Mouse (Mus musculus): ENCODE data around the gene Tmed9. TPM values are rescaled to one million over a fixed set of nuclear protein-coding genes. Genes with fewer than 3 reads are reported as not detected.
"Not testable (repeated sequence)": the region's sequence is repeated elsewhere in the genome, so short reads cannot be mapped to it uniquely, and the experiment has no call there.

Gene Tmed9
- polyA plus RNA-seq, 1 experiment from 2014 or later = 53.6 TPM

DNA sequence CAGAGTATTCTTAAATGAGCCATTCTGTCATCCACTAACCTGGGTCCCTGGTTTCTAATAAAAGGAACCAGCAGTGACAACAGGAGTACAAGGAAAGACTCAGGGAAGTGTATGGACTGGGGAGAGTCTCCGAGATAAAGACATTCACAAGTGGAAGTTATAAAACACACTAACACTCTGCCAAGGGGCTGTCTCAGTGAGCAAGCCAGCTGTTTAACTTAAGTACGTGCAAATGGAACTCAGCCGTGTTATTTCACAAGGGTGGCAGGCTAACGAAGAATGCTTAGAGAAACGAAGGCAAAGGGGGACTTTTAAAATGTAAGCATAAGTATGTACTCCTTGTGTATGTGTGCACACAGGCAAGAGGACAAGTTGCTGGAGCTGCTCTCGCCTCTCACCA lies 16.0 kb upstream of the Tmed9 start:
- no peak overlapping the region for H3K4me3 ChIP-seq (replicated peaks; ENCODE audit: low read length)
- no peaks in the 10 kb centered on the region for H3K9me3 ChIP-seq (ENCODE audit: control insufficient read depth, low read length)
- DNase-seq (ENCODE audit: low spot score) = no peak
- ATAC-seq (ENCODE audit: low FRiP score) = no peak
- H3K9ac ChIP-seq = no peak overlapping the region
- H3K36me3 ChIP-seq (replicated peaks; ENCODE audit: control insufficient read depth, insufficient read depth) = peaks cover 48% of the 10 kb centered on the region
- no peak overlapping the region for H3K4me2 ChIP-seq (replicated peaks)
- no peaks in the 10 kb centered on the region for H3K4me1 ChIP-seq (replicated peaks; ENCODE audit: control insufficient read depth, insufficient read depth, low read length)
- 93% methylated on average over 6 of the region's 6 CpGs for WGBS
- H3K27me3 ChIP-seq (ENCODE audit: control insufficient read depth, insufficient read depth, low read length) = no peaks in the 10 kb centered on the region
- no peak overlapping the region for H3K27ac ChIP-seq

DNA sequence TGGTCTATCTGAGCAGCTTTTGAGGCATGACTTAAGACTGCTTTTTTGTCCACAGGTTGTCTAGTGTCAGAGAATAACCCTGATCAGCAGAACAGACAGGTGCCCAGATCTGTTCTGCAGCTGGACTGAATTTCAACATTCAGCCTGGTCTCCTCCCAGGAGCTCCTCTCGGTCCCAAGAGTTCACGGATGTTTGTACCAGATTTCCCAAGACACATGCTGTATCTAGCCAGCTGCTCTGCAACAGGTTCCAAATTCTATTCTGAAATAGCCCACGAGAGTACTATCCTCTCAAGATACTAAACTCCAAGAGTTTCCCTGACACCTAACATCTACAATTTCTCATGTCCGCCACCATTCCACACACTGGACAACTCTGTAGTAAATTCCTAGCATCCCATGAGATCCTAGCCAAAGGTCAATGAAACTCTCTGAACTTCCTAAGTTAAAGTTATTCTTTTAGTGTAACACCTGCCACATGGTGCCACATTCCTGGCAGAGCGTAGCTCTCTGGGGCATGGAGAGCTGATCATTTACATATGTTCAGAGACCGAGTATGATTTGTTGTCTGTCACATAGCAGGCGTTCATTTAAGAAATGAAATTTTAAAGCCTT lies 10.2 kb upstream of the Tmed9 start:
- Histone ChIP-seq H3K36me3 (replicated peaks; ENCODE audit: control insufficient read depth, insufficient read depth) (peaks cover 41% of the 10 kb centered on the region), H3K4me3 (replicated peaks; ENCODE audit: low read length) (no peak overlapping the region), H3K4me2 (replicated peaks) (no peak overlapping the region), H3K4me1 (replicated peaks; ENCODE audit: control insufficient read depth, insufficient read depth, low read length) (peaks cover 7% of the 10 kb centered on the region; the same call in 1 of the 2 replicates), H3K27me3 (ENCODE audit: control insufficient read depth, insufficient read depth, low read length) (no peaks in the 10 kb centered on the region), H3K9me3 (ENCODE audit: control insufficient read depth, low read length) (no peaks in the 10 kb centered on the region), H3K27ac (no peak overlapping the region), H3K9ac (no peak overlapping the region)
- ATAC-seq (ENCODE audit: low FRiP score) = no peak
- no peak for DNase-seq (ENCODE audit: low spot score)
- WGBS = 79% methylated on average over 7 of the region's 7 CpGs

- Histone ChIP-seq H3K9me3 (ENCODE audit: control insufficient read depth, low read length) (no peaks in the 10 kb centered on the region), H3K4me1 (replicated peaks; ENCODE audit: control insufficient read depth, insufficient read depth, low read length) (peaks cover 20% of the 10 kb centered on the region), H3K9ac (no peak overlapping the region), H3K4me2 (replicated peaks) (no peak overlapping the region), H3K4me3 (replicated peaks; ENCODE audit: low read length) (no peak overlapping the region), H3K27me3 (ENCODE audit: control insufficient read depth, insufficient read depth, low read length) (no peaks in the 10 kb centered on the region), H3K36me3 (replicated peaks; ENCODE audit: control insufficient read depth, insufficient read depth) (peaks cover 41% of the 10 kb centered on the region), H3K27ac (no peak overlapping the region)
- WGBS = 77% methylated on average over 6 of the region's 6 CpGs
- DNase-seq (ENCODE audit: low spot score) (no peak), ATAC-seq (ENCODE audit: low FRiP score) (no peak)
Observed at GRCm38 (mm10) chr13:55567001-55567400, 6.5 kb upstream of the Tmed9 start.

GRCm38 (mm10) chr13:55567949-55568348 lies 5.6 kb upstream of the Tmed9 start:
- H3K9ac ChIP-seq = no peak overlapping the region
- H3K4me1 ChIP-seq (replicated peaks; ENCODE audit: control insufficient read depth, insufficient read depth, low read length) = peaks cover 24% of the 10 kb centered on the region
- H3K27me3 ChIP-seq (ENCODE audit: control insufficient read depth, insufficient read depth, low read length) = no peaks in the 10 kb centered on the region
- H3K27ac ChIP-seq = no peak overlapping the region
- H3K4me3 ChIP-seq (replicated peaks; ENCODE audit: low read length) = no peak overlapping the region
- peaks cover 34% of the 10 kb centered on the region for H3K36me3 ChIP-seq (replicated peaks; ENCODE audit: control insufficient read depth, insufficient read depth)
- no peaks in the 10 kb centered on the region for H3K9me3 ChIP-seq (ENCODE audit: control insufficient read depth, low read length)
- ATAC-seq (ENCODE audit: low FRiP score) (no peak), DNase-seq (ENCODE audit: low spot score) (no peak)
- H3K4me2 ChIP-seq (replicated peaks) = no peak overlapping the region
- WGBS = 89% methylated on average over 2 of the region's 2 CpGs

- not testable (repeated sequence) for H3K27me3 ChIP-seq (ENCODE audit: control insufficient read depth, insufficient read depth, low read length); H3K4me2 ChIP-seq (replicated peaks); DNase-seq (ENCODE audit: low spot score); H3K27ac ChIP-seq; ATAC-seq (ENCODE audit: low FRiP score); H3K9ac ChIP-seq; H3K9me3 ChIP-seq (ENCODE audit: control insufficient read depth, low read length); H3K4me3 ChIP-seq (replicated peaks; ENCODE audit: low read length)
- WGBS = 93% methylated on average over 4 of the region's 4 CpGs
- Histone ChIP-seq H3K4me1 (replicated peaks; ENCODE audit: control insufficient read depth, insufficient read depth, low read length) (peaks cover 24% of the 10 kb centered on the region), H3K36me3 (replicated peaks; ENCODE audit: control insufficient read depth, insufficient read depth) (peaks cover 28% of the 10 kb centered on the region)
Observed at GRCm38 (mm10) chr13:55568524-55568923, 5.0 kb upstream of the Tmed9 start.

- Histone ChIP-seq H3K4me1 (replicated peaks; ENCODE audit: control insufficient read depth, insufficient read depth, low read length) (peaks cover 24% of the 10 kb centered on the region), H3K4me2 (replicated peaks) (peak overlapping the region; percentile 59), H3K9me3 (ENCODE audit: control insufficient read depth, low read length) (no peaks in the 10 kb centered on the region), H3K4me3 (replicated peaks; ENCODE audit: low read length) (peak overlapping the region; percentile 98), H3K27ac (peak overlapping the region; percentile 94), H3K36me3 (replicated peaks; ENCODE audit: control insufficient read depth, insufficient read depth) (peaks cover 24% of the 10 kb centered on the region), H3K9ac (peak overlapping the region; percentile 97), H3K27me3 (ENCODE audit: control insufficient read depth, insufficient read depth, low read length) (no peaks in the 10 kb centered on the region)
- 3% methylated on average over 16 of the region's 16 CpGs for WGBS
- peak; percentile 31 for DNase-seq (ENCODE audit: low spot score)
- ATAC-seq (ENCODE audit: low FRiP score) = peak; percentile 25; the same call in 1 of the 2 replicates
Observed at GRCm38 (mm10) chr13:55569726-55570285, 3.7 kb upstream of the Tmed9 start.

DNA sequence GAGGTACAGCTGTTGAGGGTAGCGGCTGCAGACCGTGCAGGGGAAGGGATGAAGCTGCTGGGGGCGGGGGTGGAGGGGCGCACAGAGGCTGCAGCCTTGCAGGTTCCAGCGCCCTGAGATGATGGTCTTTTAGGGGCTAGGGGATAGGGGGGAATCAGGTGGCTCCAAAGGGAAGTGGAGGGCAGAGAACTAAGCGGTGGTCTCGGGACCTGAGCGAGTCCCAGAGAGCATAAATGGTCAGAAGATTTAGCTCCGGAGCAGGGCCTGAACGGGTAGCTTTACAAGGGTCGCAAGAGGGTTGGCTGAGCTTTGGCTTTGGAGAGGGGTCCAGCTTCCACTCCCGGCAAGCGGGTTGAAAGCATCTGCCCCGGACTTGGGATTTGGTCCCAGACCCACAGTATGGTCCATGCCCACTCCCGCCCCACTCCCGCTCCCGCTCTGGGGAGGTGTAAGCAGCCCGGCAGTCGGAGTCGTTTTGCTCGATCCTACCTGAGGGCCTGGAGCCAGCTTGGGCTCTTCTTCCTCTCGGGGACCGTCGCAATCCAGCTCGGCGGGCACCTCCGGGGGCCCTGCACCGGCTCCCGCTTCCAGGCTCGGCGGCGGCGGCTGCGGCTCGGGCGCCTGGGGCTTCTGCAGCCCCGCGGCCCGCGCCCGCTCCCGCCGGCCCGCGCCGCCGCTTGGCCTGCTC lies 3.1 kb upstream of the Tmed9 start:
- no peaks in the 10 kb centered on the region for H3K9me3 ChIP-seq (ENCODE audit: control insufficient read depth, low read length)
- ATAC-seq (ENCODE audit: low FRiP score) = peak; percentile 62
- peak overlapping the region; percentile 97 for H3K9ac ChIP-seq
- H3K27me3 ChIP-seq (ENCODE audit: control insufficient read depth, insufficient read depth, low read length) = no peaks in the 10 kb centered on the region
- peak overlapping the region; percentile 98 for H3K4me3 ChIP-seq (replicated peaks; ENCODE audit: low read length)
- peak overlapping the region; percentile 94 for H3K27ac ChIP-seq
- peaks cover 18% of the 10 kb centered on the region for H3K36me3 ChIP-seq (replicated peaks; ENCODE audit: control insufficient read depth, insufficient read depth)
- H3K4me1 ChIP-seq (replicated peaks; ENCODE audit: control insufficient read depth, insufficient read depth, low read length) = peaks cover 24% of the 10 kb centered on the region
- 0% methylated on average over 24 of the region's 47 CpGs for WGBS
- DNase-seq (ENCODE audit: low spot score) = peak; percentile 30
- peak overlapping the region; percentile 59 for H3K4me2 ChIP-seq (replicated peaks)

DNA sequence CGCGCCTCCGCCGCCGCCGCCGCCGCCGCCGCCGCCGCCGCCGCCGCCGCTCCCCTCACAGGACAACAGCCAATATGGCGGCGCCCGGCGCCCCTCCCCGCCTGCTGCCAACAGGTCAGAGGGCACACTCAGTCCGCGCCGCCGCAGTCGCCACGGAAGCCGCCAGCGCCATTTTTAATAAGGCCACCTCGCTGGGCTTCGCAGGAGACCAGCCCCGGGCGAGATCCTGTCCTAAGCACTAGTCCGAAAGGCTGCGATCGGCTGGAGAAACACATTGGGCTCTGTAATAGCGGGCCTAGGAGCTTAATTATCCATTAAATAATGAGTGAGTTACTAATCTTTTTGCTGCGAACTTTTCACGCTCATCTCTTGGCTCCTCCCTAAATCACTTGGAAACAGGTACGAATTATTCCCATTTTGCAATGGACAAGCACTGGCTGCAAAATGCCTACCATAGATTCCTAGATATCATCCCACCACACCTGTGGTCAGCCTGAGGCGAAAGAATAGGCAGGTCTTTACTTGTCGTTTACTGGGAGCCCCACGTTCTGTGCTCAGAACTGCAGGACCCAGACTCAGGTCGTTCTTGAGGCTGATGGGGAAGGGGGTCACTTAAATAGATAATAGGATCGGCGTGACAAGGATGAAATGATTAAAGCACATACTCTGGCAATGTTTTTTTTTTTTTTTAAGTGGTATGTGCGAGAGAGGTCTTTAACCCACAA lies 2.3 kb upstream of the Tmed9 start, which contains the start of gene Fam193b:
Fam193b (minus strand) TSS at position 94 of the 725 bp plus-strand sequence.
- ATAC-seq (ENCODE audit: low FRiP score) = peak; percentile 89
- 2% methylated on average over 31 of the region's 47 CpGs for WGBS
- Histone ChIP-seq H3K9me3 (ENCODE audit: control insufficient read depth, low read length) (no peaks in the 10 kb centered on the region), H3K27me3 (ENCODE audit: control insufficient read depth, insufficient read depth, low read length) (no peaks in the 10 kb centered on the region), H3K9ac (peak within 1 kb of the TSS; percentile 97), H3K4me1 (replicated peaks; ENCODE audit: control insufficient read depth, insufficient read depth, low read length) (peaks cover 24% of the 10 kb centered on the region), H3K4me2 (replicated peaks) (peak within 1 kb of the TSS; percentile 59), H3K36me3 (replicated peaks; ENCODE audit: control insufficient read depth, insufficient read depth) (peaks cover 11% of the 10 kb centered on the region), H3K4me3 (replicated peaks; ENCODE audit: low read length) (peak within 1 kb of the TSS; percentile 98), H3K27ac (peak within 1 kb of the TSS; percentile 94)
- peak; percentile 90 for DNase-seq (ENCODE audit: low spot score)

DNA sequence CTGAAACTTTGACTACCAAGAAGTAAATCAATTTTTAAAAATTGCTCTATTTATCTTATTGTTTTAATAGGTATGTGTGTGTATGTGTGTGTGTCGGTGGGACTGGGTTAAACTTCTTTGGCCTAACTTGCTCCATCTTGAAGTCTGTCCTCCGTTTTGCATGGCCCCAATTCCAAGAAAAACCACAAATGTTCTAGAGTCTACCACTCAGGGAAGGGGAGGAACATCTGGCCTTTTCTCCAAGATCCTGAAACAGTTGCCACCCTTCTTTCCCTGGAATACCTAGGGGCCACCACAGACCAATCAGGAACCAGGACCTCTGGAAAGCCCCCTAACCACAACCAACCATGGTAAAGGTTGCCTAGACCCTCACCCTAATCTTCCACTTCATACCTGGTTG lies 1.6 kb upstream of the Tmed9 start:
- H3K4me1 ChIP-seq (replicated peaks; ENCODE audit: control insufficient read depth, insufficient read depth, low read length) = peaks cover 24% of the 10 kb centered on the region
- no peak overlapping the region for H3K27ac ChIP-seq
- 81% methylated on average over 2 of the region's 2 CpGs for WGBS
- no peaks in the 10 kb centered on the region for H3K9me3 ChIP-seq (ENCODE audit: control insufficient read depth, low read length)
- H3K36me3 ChIP-seq (replicated peaks; ENCODE audit: control insufficient read depth, insufficient read depth) = peaks cover 3% of the 10 kb centered on the region; the same call in 1 of the 2 replicates
- H3K27me3 ChIP-seq (ENCODE audit: control insufficient read depth, insufficient read depth, low read length) = no peaks in the 10 kb centered on the region
- peak overlapping the region; percentile 59 for H3K4me2 ChIP-seq (replicated peaks)
- DNase-seq (ENCODE audit: low spot score) (no peak), ATAC-seq (ENCODE audit: low FRiP score) (no peak)
- no peak overlapping the region for H3K9ac ChIP-seq
- H3K4me3 ChIP-seq (replicated peaks; ENCODE audit: low read length) = peak overlapping the region; percentile 98; the same call in 1 of the 2 replicates

Measured in hindbrain, embryonic 14.5 days (tissue).